Mouse (Mus musculus): ENCODE measurements around the gene Serpinb6c. TPM values are rescaled to one million over a fixed set of nuclear protein-coding genes. Genes with fewer than 3 reads are reported as not detected.

The Serpinb6c gene
- total RNA-seq, 1 experiment: 3.7 TPM

DNA sequence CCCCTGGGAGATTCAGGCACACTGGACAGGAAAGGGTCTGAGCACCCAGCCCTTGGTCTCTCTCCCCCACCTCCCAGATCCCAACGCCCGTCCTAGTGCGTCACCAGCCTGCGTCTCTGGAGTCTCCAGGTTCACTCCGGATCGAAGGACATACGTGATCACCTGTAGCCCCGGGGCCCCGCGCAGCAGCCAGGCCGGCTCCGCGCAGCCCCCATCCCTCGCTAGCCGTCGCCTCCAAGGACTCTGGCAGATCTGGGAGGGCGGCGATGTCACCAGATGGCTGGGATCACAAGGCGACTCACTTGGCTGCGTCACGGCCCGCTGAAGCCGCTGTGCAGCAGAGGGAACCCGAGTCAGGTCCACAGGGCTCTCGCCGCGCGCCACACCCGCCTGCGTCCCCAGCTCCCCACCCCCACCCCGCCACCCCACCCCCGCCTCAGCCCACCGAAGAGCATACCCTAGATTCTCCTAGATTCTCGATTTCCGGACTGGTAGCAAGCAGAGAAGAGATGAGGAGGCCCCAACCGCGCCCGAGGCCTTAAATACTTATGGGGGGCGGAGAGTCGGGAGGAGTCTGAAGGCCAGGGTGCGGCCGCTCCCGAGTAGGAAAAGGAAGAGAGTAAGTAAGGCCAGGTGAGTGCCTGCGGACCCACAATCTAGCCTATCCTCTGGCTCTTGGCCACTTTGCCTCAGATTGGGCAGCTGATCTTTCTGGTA is 30.1 kb upstream of the Serpinb6c start:
- TF ChIP-seq HCFC1 (IDR thresholded peaks at IDR 0.05; ENCODE audit: borderline replicate concordance, insufficient read depth, low read length) (no peak), MAFK (IDR thresholded peaks at IDR 0.05; ENCODE audit: insufficient read depth, low read depth, low read length) (no peak), CHD2 (IDR thresholded peaks at IDR 0.05; ENCODE audit: low read depth, low read length) (no peak), ZNF384 (IDR thresholded peaks at IDR 0.05; ENCODE audit: low read depth, low read length) (no peak), ZC3H11A (IDR thresholded peaks at IDR 0.05; ENCODE audit: borderline replicate concordance, low read depth, low read length) (no peak)
- peak overlapping the region; percentile 97 for H3K9ac ChIP-seq (ENCODE audit: insufficient read depth, low read depth, low read length, poor library complexity, severe bottlenecking)
- in situ Hi-C loops (cut with MboI; ENCODE audit: low sequenced_read_pairs in 2 of 2, unreplicated experiment in 2 of 2): no loop called here
- peak overlapping the region; percentile 72; the same call in 1 of the 2 replicates for H3K27ac ChIP-seq (ENCODE audit: insufficient read depth, low read depth, low read length, poor library complexity, severe bottlenecking)
- no peaks in the 10 kb centered on the region for H3K9me3 ChIP-seq (ENCODE audit: control insufficient read depth, insufficient read depth, low read depth, low read length)
- peak overlapping the region; percentile 77 to 94 for H3K4me3 ChIP-seq (ENCODE audit: insufficient read depth in 1 of 2, low read depth in 1 of 2, low read length in 2 of 2, poor library complexity in 1 of 2, severe bottlenecking in 1 of 2)
- peak; percentile 56 for DNase-seq (ENCODE audit: low read depth, low spot score)
- no peaks in the 10 kb centered on the region; a peak in 1 of 4 replicates for H3K4me1 ChIP-seq (ENCODE audit: control insufficient read depth in 2 of 2, insufficient read depth in 2 of 2, low read length in 2 of 2, poor library complexity in 1 of 2)
- no peaks in the 10 kb centered on the region for H3K36me3 ChIP-seq (ENCODE audit: control insufficient read depth, insufficient read depth, low read length, poor library complexity, severe bottlenecking)

GRCm38 (mm10) chr13:33934743-33935142 is 29.2 kb upstream of the Serpinb6c start:
- Histone ChIP-seq H3K27ac (ENCODE audit: insufficient read depth, low read depth, low read length, poor library complexity, severe bottlenecking) (no peak overlapping the region), H3K4me3 (ENCODE audit: insufficient read depth in 1 of 2, low read depth in 1 of 2, low read length in 2 of 2, poor library complexity in 1 of 2, severe bottlenecking in 1 of 2) (peak overlapping the region in 1 of 2 experiments; percentile 77; a peak in 3 of 4 replicates), H3K9ac (ENCODE audit: insufficient read depth, low read depth, low read length, poor library complexity, severe bottlenecking) (no peak overlapping the region), H3K36me3 (ENCODE audit: control insufficient read depth, insufficient read depth, low read length, poor library complexity, severe bottlenecking) (peaks cover 3% of the 10 kb centered on the region; the same call in 1 of the 2 replicates), H3K9me3 (ENCODE audit: control insufficient read depth, insufficient read depth, low read depth, low read length) (no peaks in the 10 kb centered on the region), H3K4me1 (ENCODE audit: control insufficient read depth in 2 of 2, insufficient read depth in 2 of 2, low read length in 2 of 2, poor library complexity in 1 of 2) (no peaks in the 10 kb centered on the region; a peak in 1 of 4 replicates)
- in situ Hi-C loops (cut with MboI; ENCODE audit: low sequenced_read_pairs in 2 of 2, unreplicated experiment in 2 of 2): no loop called here
- DNase-seq (ENCODE audit: low read depth, low spot score): no peak
- TF ChIP-seq CHD2 (IDR thresholded peaks at IDR 0.05; ENCODE audit: low read depth, low read length) (no peak), ZC3H11A (IDR thresholded peaks at IDR 0.05; ENCODE audit: borderline replicate concordance, low read depth, low read length) (no peak), HCFC1 (IDR thresholded peaks at IDR 0.05; ENCODE audit: borderline replicate concordance, insufficient read depth, low read length) (no peak), MAFK (IDR thresholded peaks at IDR 0.05; ENCODE audit: insufficient read depth, low read depth, low read length) (no peak), ZNF384 (IDR thresholded peaks at IDR 0.05; ENCODE audit: low read depth, low read length) (no peak)

- H3K4me3 ChIP-seq (ENCODE audit: insufficient read depth in 1 of 2, low read depth in 1 of 2, low read length in 2 of 2, poor library complexity in 1 of 2, severe bottlenecking in 1 of 2): no peak overlapping the region
- no peaks in the 10 kb centered on the region; a peak in 1 of 4 replicates for H3K4me1 ChIP-seq (ENCODE audit: control insufficient read depth in 2 of 2, insufficient read depth in 2 of 2, low read length in 2 of 2, poor library complexity in 1 of 2)
- in situ Hi-C loops (cut with MboI; ENCODE audit: low sequenced_read_pairs in 2 of 2, unreplicated experiment in 2 of 2): no loop called here
- peaks cover 3% of the 10 kb centered on the region for H3K36me3 ChIP-seq (ENCODE audit: control insufficient read depth, insufficient read depth, low read length, poor library complexity, severe bottlenecking)
- TF ChIP-seq ZC3H11A (IDR thresholded peaks at IDR 0.05; ENCODE audit: borderline replicate concordance, low read depth, low read length) (no peak), MAFK (IDR thresholded peaks at IDR 0.05; ENCODE audit: insufficient read depth, low read depth, low read length) (no peak), CHD2 (IDR thresholded peaks at IDR 0.05; ENCODE audit: low read depth, low read length) (no peak)
- no peak overlapping the region for H3K27ac ChIP-seq (ENCODE audit: insufficient read depth, low read depth, low read length, poor library complexity, severe bottlenecking)
- no peak for DNase-seq (ENCODE audit: low read depth, low spot score)
- no peak overlapping the region for H3K9ac ChIP-seq (ENCODE audit: insufficient read depth, low read depth, low read length, poor library complexity, severe bottlenecking)
- no peaks in the 10 kb centered on the region for H3K9me3 ChIP-seq (ENCODE audit: control insufficient read depth, insufficient read depth, low read depth, low read length)
Measured at GRCm38 (mm10) chr13:33930912-33931311, 25.4 kb upstream of the Serpinb6c start.

GRCm38 (mm10) chr13:33930281-33930680 is 24.8 kb upstream of the Serpinb6c start:
- in situ Hi-C loops (cut with MboI; ENCODE audit: low sequenced_read_pairs in 2 of 2, unreplicated experiment in 2 of 2): no loop called here
- TF ChIP-seq HCFC1 (IDR thresholded peaks at IDR 0.05; ENCODE audit: borderline replicate concordance, insufficient read depth, low read length) (no peak), CHD2 (IDR thresholded peaks at IDR 0.05; ENCODE audit: low read depth, low read length) (no peak), ZC3H11A (IDR thresholded peaks at IDR 0.05; ENCODE audit: borderline replicate concordance, low read depth, low read length) (no peak), ZNF384 (IDR thresholded peaks at IDR 0.05; ENCODE audit: low read depth, low read length) (no peak), MAFK (IDR thresholded peaks at IDR 0.05; ENCODE audit: insufficient read depth, low read depth, low read length) (no peak)
- DNase-seq (ENCODE audit: low read depth, low spot score): no peak
- Histone ChIP-seq H3K4me1 (ENCODE audit: control insufficient read depth in 2 of 2, insufficient read depth in 2 of 2, low read length in 2 of 2, poor library complexity in 1 of 2) (no peaks in the 10 kb centered on the region; a peak in 1 of 4 replicates), H3K36me3 (ENCODE audit: control insufficient read depth, insufficient read depth, low read length, poor library complexity, severe bottlenecking) (peaks cover 3% of the 10 kb centered on the region), H3K27ac (ENCODE audit: insufficient read depth, low read depth, low read length, poor library complexity, severe bottlenecking) (no peak overlapping the region), H3K9me3 (ENCODE audit: control insufficient read depth, insufficient read depth, low read depth, low read length) (no peaks in the 10 kb centered on the region), H3K4me3 (ENCODE audit: insufficient read depth in 1 of 2, low read depth in 1 of 2, low read length in 2 of 2, poor library complexity in 1 of 2, severe bottlenecking in 1 of 2) (no peak overlapping the region), H3K9ac (ENCODE audit: insufficient read depth, low read depth, low read length, poor library complexity, severe bottlenecking) (no peak overlapping the region)

Measured in ES-E14 (cell line).